Mouse (Mus musculus) forebrain, embryonic 15.5 days (tissue): ENCODE measurements around the gene Cemip. TPM values are rescaled to one million over a fixed set of nuclear protein-coding genes. Genes with fewer than 3 reads are reported as not detected.
"Not testable (repeated sequence)": the region's sequence is repeated elsewhere in the genome, so short reads cannot be mapped to it uniquely, and the experiment has no call there.

Experiments
- ATAC-seq: fragments of 200-750 bp; cut with Nextera tagmentation; replicated peaks from 2 replicates; pipeline ENCODE4 v1.8.0; 2017; ENCODE audit warnings: mild to moderate bottlenecking, moderate TSS enrichment, moderate library complexity
- H3K27ac ChIP-seq: fragments of 300-500 bp; sonication (generic); replicated peaks from 2 replicates; pipeline ENCODE4 v1.5.1; 2015; ENCODE audit warnings: mild to moderate bottlenecking, inconsistent platforms
- H3K27me3 ChIP-seq: fragments of 300-500 bp; sonication (generic); 2 replicates; pipeline ENCODE4 v1.6.1; 2015; ENCODE audit warnings: inconsistent platforms
- H3K36me3 ChIP-seq: fragments of 300-500 bp; sonication (generic); 2 replicates; pipeline ENCODE4 v1.6.1; 2015; ENCODE audit warnings: mild to moderate bottlenecking, inconsistent platforms
- H3K4me1 ChIP-seq: fragments of 300-500 bp; sonication (generic); 2 replicates; pipeline ENCODE4 v1.6.1; 2015; ENCODE audit warnings: inconsistent platforms
- H3K4me2 ChIP-seq: fragments of 300-500 bp; sonication (generic); replicated peaks from 2 replicates; pipeline ENCODE4 v1.6.1; 2015; ENCODE audit warnings: mild to moderate bottlenecking, inconsistent platforms
- H3K4me3 ChIP-seq: fragments of 300-500 bp; sonication (generic); 2 replicates; pipeline ENCODE4 v1.5.1; 2015; ENCODE audit warnings: mild to moderate bottlenecking, inconsistent platforms
- H3K9ac ChIP-seq: fragments of 300-500 bp; sonication (generic); replicated peaks from 2 replicates; pipeline ENCODE4 v1.6.1; 2015; ENCODE audit warnings: mild to moderate bottlenecking, inconsistent platforms
- H3K9me3 ChIP-seq: fragments of 300-500 bp; sonication (generic); 2 replicates; pipeline ENCODE4 v1.6.1; 2016; ENCODE audit warnings: inconsistent platforms
- WGBS: fragments of 180-500 bp; shearing (Covaris S2); methylation state at CpG from one replicate; pipeline ENCODE4 v1.1.7; 2015; ENCODE audit warnings: mixed read lengths; 5-methylcytosine and 5-hydroxymethylcytosine counted together
- polyA plus RNA-seq: library from polyadenylated mRNA; unstranded; fragments of >200 nt; fragmentation: Nextera tagmentation; extraction: Ambion mirVana; gene quantifications from 2 replicates; pipeline ENCODE4 v1.2.1, GENCODE M21; 2015

Cemip gene
- polyA plus RNA-seq, result 0.70 and 0.72 TPM in 2 replicates

DNA sequence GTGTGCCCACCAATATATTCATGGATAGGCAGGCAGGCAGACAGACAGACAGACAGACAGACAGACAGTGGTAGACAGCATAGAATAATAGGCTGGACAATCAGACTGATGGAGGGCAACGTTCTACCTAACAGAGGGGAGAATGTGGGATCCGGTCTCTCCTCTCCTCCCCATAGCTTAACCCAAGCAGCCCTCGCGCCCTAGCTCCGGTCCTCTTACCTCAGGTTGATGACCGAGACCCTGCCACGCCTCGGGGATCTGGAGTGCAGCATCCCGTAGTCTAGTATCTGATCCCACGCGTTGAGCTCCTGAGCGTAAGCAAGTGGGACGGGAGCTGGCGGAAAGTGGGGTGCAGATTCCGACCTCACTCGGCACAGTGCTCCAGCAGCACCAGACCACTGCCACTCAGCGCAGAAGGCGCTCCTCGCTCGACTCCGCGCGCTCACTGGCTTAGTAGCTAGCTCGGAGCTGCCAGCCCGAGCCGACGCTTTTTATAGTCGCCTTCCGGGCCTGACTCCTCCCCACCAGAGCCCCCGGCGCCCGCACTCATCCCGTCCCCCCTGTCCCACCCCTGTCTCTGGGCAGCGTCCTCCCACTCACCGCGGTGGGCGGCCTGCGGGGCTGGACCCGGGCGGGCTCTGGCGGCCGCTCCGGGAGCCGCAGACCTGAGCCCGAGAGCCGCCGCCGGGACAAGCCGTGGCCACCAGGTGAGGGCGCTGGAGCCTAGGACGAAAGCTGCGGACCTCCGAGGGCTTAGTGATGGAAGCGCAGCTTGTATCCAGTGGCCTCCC lies at the start of gene Cemip:
Gene Cemip (minus strand): TSS at position 464 of the 791 bp plus-strand sequence.
- Histone ChIP-seq H3K4me2 (peak within 1 kb of the TSS; percentile 84), H3K27ac (no peak within 1 kb of the TSS), H3K9me3 (no peaks in the 10 kb centered on the region), H3K4me1 (peaks cover 21% of the 10 kb centered on the region), H3K27me3 (peaks cover 29% of the 10 kb centered on the region), H3K4me3 (peak within 1 kb of the TSS; percentile 49), H3K36me3 (no peaks in the 10 kb centered on the region), H3K9ac (peak within 1 kb of the TSS; percentile 52)
- under 1% methylated on average over 54 of the region's 54 CpGs for WGBS
- peak; percentile 92 for ATAC-seq

DNA sequence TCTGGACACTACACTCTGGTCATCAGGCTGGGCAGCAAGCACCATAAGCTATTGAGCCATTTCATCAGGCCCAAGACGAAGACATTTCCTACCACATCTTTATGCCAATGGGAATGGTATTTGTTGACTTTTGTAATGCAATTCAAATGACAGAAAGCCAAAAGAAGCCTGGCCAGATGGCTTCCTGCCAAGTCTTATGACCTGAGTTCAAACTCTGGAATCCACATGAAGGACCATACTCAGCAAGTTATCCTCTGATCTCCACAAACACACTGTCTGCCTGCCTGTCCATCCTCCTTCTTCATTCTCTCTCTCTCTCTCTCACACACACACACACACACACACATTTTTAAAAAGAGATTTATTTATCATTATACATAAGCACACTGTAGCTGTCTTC lies 46.4 kb upstream of the Cemip start:
- Histone ChIP-seq H3K27me3 (no peaks in the 10 kb centered on the region), H3K4me3 (no peak overlapping the region), H3K9me3 (no peaks in the 10 kb centered on the region), H3K4me2 (no peak overlapping the region), H3K36me3 (no peaks in the 10 kb centered on the region), H3K4me1 (peaks cover 24% of the 10 kb centered on the region), H3K9ac (no peak overlapping the region), H3K27ac (no peak overlapping the region)
- 63% methylated on average over 1 of the region's 1 CpGs for WGBS
- no peak for ATAC-seq

DNA sequence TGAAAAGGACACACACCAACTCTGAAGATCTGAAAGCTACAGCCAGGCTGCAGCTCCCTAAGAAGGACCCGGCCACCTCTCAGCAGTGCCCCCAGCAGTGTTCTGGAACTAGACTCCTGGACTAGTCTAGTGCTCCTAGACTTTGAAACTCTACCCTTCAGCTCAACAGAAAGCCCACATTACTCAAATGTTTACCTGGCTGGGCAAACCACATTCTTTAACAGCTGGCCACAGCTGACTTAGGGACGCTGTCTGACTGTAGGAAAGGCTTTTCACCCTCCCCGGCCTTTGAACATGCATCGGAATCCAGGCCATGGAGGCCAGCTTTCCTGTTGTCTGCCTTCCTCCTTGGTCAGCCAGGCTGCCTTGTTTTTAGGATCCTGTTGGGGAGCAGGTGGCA lies 45.4 kb upstream of the Cemip start:
- WGBS, result 94% methylated on average over 4 of the region's 4 CpGs
- Histone ChIP-seq H3K4me3 (no peak overlapping the region), H3K4me2 (no peak overlapping the region), H3K9ac (no peak overlapping the region), H3K4me1 (peaks cover 22% of the 10 kb centered on the region), H3K27ac (no peak overlapping the region), H3K27me3 (no peaks in the 10 kb centered on the region), H3K9me3 (no peaks in the 10 kb centered on the region), H3K36me3 (no peaks in the 10 kb centered on the region)
- no peak for ATAC-seq

DNA sequence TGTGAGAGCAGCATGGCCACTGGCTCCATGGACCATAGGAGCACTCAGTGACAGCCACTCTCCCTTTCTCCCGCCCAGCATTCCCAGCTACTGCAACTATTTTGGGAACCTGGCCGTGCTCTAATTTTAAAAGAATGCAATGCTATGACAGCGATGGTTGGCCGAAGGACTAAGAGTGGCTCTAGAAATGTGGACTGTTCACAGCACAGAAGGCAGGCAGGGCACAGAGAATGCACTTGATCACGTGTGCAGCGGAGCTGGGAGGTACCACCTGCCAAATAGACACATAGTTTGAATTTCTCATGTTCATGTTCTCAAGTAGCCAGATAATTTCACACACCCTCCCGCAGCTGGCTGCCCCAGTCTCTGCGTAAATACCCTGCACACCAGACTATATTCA lies 42.4 kb upstream of the Cemip start:
- 66% methylated on average over 8 of the region's 8 CpGs for WGBS
- Histone ChIP-seq H3K9ac (no peak overlapping the region), H3K4me3 (no peak overlapping the region), H3K27me3 (no peaks in the 10 kb centered on the region), H3K4me1 (peaks cover 19% of the 10 kb centered on the region), H3K36me3 (no peaks in the 10 kb centered on the region), H3K4me2 (no peak overlapping the region), H3K9me3 (no peaks in the 10 kb centered on the region), H3K27ac (no peak overlapping the region)
- no peak; the same call in 1 of the 2 replicates for ATAC-seq

- Histone ChIP-seq H3K9ac (no peak overlapping the region), H3K9me3 (no peaks in the 10 kb centered on the region), H3K4me1 (peaks cover 29% of the 10 kb centered on the region), H3K4me3 (no peak overlapping the region), H3K27me3 (no peaks in the 10 kb centered on the region), H3K4me2 (no peak overlapping the region), H3K27ac (no peak overlapping the region), H3K36me3 (no peaks in the 10 kb centered on the region)
- 84% methylated on average over 1 of the region's 1 CpGs for WGBS
- no peak for ATAC-seq
Measured at GRCm38 (mm10) chr7:84125730-84126129, 39.4 kb upstream of the Cemip start.

DNA sequence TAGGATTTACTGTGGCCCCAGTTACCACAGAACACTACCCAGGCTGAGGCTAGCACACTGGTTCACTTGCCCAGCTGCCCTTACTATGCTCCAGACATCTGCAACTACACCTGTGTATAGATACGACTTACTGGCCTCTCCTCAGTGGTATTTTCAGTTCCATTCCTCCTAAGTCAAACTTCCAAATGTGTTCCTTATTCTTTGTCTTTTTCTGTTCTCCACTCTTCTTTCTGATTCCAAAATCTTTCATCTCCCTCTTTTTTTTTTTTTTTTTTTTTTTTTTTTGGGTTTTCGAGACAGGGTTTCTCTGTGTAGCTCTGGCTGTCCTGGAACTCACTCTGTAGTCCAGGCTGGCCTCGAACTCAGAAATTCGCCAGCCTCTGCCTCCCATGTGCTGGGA lies 37.3 kb upstream of the Cemip start:
- not testable (repeated sequence) for H3K27me3 ChIP-seq, H3K4me3 ChIP-seq, H3K4me2 ChIP-seq, H3K36me3 ChIP-seq, H3K9ac ChIP-seq, ATAC-seq, H3K9me3 ChIP-seq, H3K27ac ChIP-seq
- WGBS, result 87% methylated on average over 4 of the region's 4 CpGs
- H3K4me1 ChIP-seq, result peaks cover 27% of the 10 kb centered on the region

DNA sequence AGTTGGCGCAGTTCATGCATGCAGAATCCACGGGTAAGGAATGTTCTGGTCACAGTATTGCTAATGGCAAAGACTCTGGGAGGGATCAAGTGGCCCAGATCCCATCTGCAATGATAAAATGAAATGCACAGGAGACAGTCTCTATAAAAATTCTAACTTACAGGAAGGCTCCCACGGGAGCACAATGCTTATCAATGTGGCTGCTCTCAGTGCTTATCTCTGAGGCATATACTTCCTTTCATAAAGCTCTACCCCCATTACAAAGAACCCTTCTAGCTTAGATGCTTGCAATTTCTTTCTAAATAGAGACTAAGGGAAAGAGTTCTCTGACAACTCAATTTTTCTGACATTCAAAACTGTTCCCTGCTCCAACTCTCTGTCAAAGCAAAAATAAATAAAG lies 35.5 kb upstream of the Cemip start:
- Histone ChIP-seq H3K4me3 (no peak overlapping the region), H3K9me3 (no peaks in the 10 kb centered on the region), H3K9ac (no peak overlapping the region), H3K27me3 (no peaks in the 10 kb centered on the region), H3K27ac (no peak overlapping the region), H3K36me3 (no peaks in the 10 kb centered on the region), H3K4me2 (no peak overlapping the region), H3K4me1 (peaks cover 21% of the 10 kb centered on the region)
- ATAC-seq, result no peak
- 75% methylated on average over 3 of the region's 3 CpGs for WGBS

- no peak overlapping the region for H3K9ac ChIP-seq
- no peak overlapping the region for H3K27ac ChIP-seq
- H3K4me3 ChIP-seq, result no peak overlapping the region
- WGBS, result 67% methylated on average over 5 of the region's 5 CpGs
- no peaks in the 10 kb centered on the region for H3K36me3 ChIP-seq
- no peak for ATAC-seq
- H3K27me3 ChIP-seq, result no peaks in the 10 kb centered on the region
- H3K4me1 ChIP-seq, result peaks cover 21% of the 10 kb centered on the region
- H3K9me3 ChIP-seq, result no peaks in the 10 kb centered on the region
- no peak overlapping the region for H3K4me2 ChIP-seq
Measured at GRCm38 (mm10) chr7:84120142-84120760, 33.9 kb upstream of the Cemip start.

GRCm38 (mm10) chr7:84119216-84120105 lies 33.2 kb upstream of the Cemip start:
- H3K36me3 ChIP-seq, result no peaks in the 10 kb centered on the region
- no peak for ATAC-seq
- no peak overlapping the region for H3K9ac ChIP-seq
- H3K27ac ChIP-seq, result no peak overlapping the region
- 66% methylated on average over 12 of the region's 12 CpGs for WGBS
- H3K9me3 ChIP-seq, result no peaks in the 10 kb centered on the region
- no peak overlapping the region for H3K4me2 ChIP-seq
- H3K4me1 ChIP-seq, result peaks cover 21% of the 10 kb centered on the region
- no peak overlapping the region for H3K4me3 ChIP-seq
- H3K27me3 ChIP-seq, result no peaks in the 10 kb centered on the region

DNA sequence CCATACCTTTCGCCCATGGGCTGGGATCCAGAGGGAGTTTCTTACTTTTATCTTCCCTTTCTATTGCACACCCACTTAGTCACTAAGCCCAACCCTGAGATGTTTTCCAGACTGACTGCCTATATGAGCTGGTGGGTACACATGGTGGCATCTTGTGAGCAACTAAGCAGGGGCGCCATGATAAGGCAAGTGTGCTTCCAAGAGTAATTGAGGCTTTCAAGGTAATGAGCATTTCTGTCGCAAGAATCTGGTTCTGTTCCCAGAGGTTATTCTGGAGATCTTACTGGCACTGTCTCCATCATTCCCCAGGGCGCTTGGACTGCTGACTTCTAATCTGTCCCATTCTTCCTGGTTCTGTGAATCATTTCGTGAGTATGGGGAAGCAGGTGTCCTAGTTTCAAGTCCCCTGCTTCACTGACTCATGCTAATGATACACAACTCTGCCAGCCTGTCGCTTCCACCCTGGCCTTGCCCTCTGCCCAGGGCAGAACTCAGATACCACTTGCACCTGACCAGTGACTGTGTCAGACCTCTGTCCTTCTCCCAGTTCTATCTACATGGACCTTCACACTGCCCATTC lies 31.3 kb upstream of the Cemip start:
- 85% methylated on average over 6 of the region's 6 CpGs for WGBS
- Histone ChIP-seq H3K4me3 (no peak overlapping the region), H3K4me2 (no peak overlapping the region), H3K9me3 (no peaks in the 10 kb centered on the region), H3K4me1 (peaks cover 38% of the 10 kb centered on the region), H3K27ac (no peak overlapping the region), H3K9ac (no peak overlapping the region), H3K27me3 (no peaks in the 10 kb centered on the region), H3K36me3 (0 out of 2 replicates have a peak, but pooled peaks cover 4% of the 10 kb centered on the region)
- no peak for ATAC-seq

- Histone ChIP-seq H3K27ac (no peak overlapping the region), H3K9ac (no peak overlapping the region), H3K36me3 (0 out of 2 replicates have a peak, but pooled peaks cover 4% of the 10 kb centered on the region), H3K4me3 (no peak overlapping the region), H3K27me3 (no peaks in the 10 kb centered on the region), H3K4me2 (no peak overlapping the region), H3K4me1 (peaks cover 39% of the 10 kb centered on the region), H3K9me3 (no peaks in the 10 kb centered on the region)
- no peak for ATAC-seq
- 87% methylated on average over 7 of the region's 7 CpGs for WGBS
Measured at GRCm38 (mm10) chr7:84116621-84117542, 30.6 kb upstream of the Cemip start.
